In genomic region chr17:71597881-71598658, GRCm38 (mm10) we compare ENCODE assay signal across 7 mouse cellular contexts. TPM values are rescaled to one million over a fixed set of nuclear protein-coding genes. Genes with fewer than 3 reads are reported as not detected.
A peak's percentile ranks its signal among the peaks of the same experiment; 100 is the strongest.
DNase-seq lines count a peak whose midpoint lies in the region; ATAC-seq and TF ChIP-seq lines count a peak whose summit lies in the region.

No protein-coding gene starts in this region.

- H3K4me3 ChIP-seq in lung, embryonic 15.5 days = peak overlapping the region; percentile 71
- H3K4me3 ChIP-seq in cortical plate, adult 2 months (ENCODE audit: insufficient read depth, low read length) = peak overlapping the region; percentile 82
- peak overlapping the region; percentile 84 for H3K4me3 ChIP-seq in hindbrain, embryonic 10.5 days
- H3K4me3 ChIP-seq in megakaryocyte, embryonic 14.5 days (replicated peaks) = peak overlapping the region; percentile 93

- TF ChIP-seq POLR2A in cortical plate, adult 2 months (IDR thresholded peaks at IDR 0.05; ENCODE audit: extremely low read depth, insufficient read depth, low read length) = no peak

- peak overlapping the region; percentile 74 for H3K27ac ChIP-seq in lung, embryonic 15.5 days
- H3K27ac ChIP-seq in cortical plate, adult 2 months (ENCODE audit: insufficient read depth, low read length) = no peak overlapping the region
- H3K27ac ChIP-seq in hindbrain, embryonic 10.5 days = peak overlapping the region; percentile 88

- TF ChIP-seq CTCF in cortical plate, adult 2 months (IDR thresholded peaks at IDR 0.05; ENCODE audit: extremely low read depth, insufficient read depth, low read length) = no peak

- peaks cover 19% of the 10 kb centered on the region for H3K4me1 ChIP-seq in lung, embryonic 15.5 days
- H3K4me1 ChIP-seq in cortical plate, adult 2 months (ENCODE audit: control insufficient read depth, insufficient read depth, low read length) = peaks cover 6% of the 10 kb centered on the region
- H3K4me1 ChIP-seq in hindbrain, embryonic 10.5 days (replicated peaks) = peaks cover 26% of the 10 kb centered on the region
- peaks cover 38% of the 10 kb centered on the region for H3K4me1 ChIP-seq in megakaryocyte, embryonic 14.5 days

- peak overlapping the region; percentile 87 for H3K4me2 ChIP-seq in lung, embryonic 15.5 days

- ATAC-seq in lung, embryonic 15.5 days (ENCODE audit: borderline replicate concordance, extremely low read depth, low FRiP score, low TSS enrichment) = peak; percentile 75; the same call in 1 of the 2 replicates

- H3K9me3 ChIP-seq in lung, embryonic 15.5 days = no peaks in the 10 kb centered on the region
- H3K9me3 ChIP-seq in hindbrain, embryonic 10.5 days = no peaks in the 10 kb centered on the region
- H3K9me3 ChIP-seq in megakaryocyte, embryonic 14.5 days = no peaks in the 10 kb centered on the region

- no peaks in the 10 kb centered on the region for H3K27me3 ChIP-seq in lung, embryonic 15.5 days
- no peaks in the 10 kb centered on the region for H3K27me3 ChIP-seq in hindbrain, embryonic 10.5 days (ENCODE audit: insufficient read depth, poor library complexity, severe bottlenecking)
- no peaks in the 10 kb centered on the region for H3K27me3 ChIP-seq in megakaryocyte, embryonic 14.5 days (replicated peaks)

- WGBS in lung, embryonic 15.5 days = under 1% methylated on average over 48 of the region's 48 CpGs
- WGBS in hindbrain, embryonic 10.5 days = under 1% methylated on average over 48 of the region's 48 CpGs

- H3K9ac ChIP-seq in lung, embryonic 15.5 days = peak overlapping the region; percentile 68

- no peaks in the 10 kb centered on the region for H3K36me3 ChIP-seq in lung, embryonic 15.5 days
- peaks cover 2% of the 10 kb centered on the region; the same call in 1 of the 2 replicates for H3K36me3 ChIP-seq in hindbrain, embryonic 10.5 days
- peaks cover 8% of the 10 kb centered on the region for H3K36me3 ChIP-seq in megakaryocyte, embryonic 14.5 days (replicated peaks; ENCODE audit: low read length)

- no peak for DNase-seq in lung, adult 18-20 months
- DNase-seq in hindbrain, embryonic 10.5 days (ENCODE audit: low spot score) = no peak
- no peak for DNase-seq in retina, postnatal 1 day
- DNase-seq in gastrocnemius, postnatal 4 days (ENCODE audit: low spot score in 2 of 2) = no peak

RNA-seq across cellular contexts. Expression of gene Wdr43, which starts 17.6 kb away (rescaled TPM):
- 66.9 and 73.0 TPM in 2 replicates for polyA plus RNA-seq in lung, embryonic 15.5 days (2015; fragmentation: Nextera tagmentation; extraction: Ambion mirVana)
- polyA plus RNA-seq in cortical plate, adult 2 months (2012; rRNA removed) = 18.6 and 23.3 TPM in 2 replicates
- 59.9 and 94.3 TPM in 2 replicates for polyA plus RNA-seq in hindbrain, embryonic 10.5 days (2016; fragmentation: Nextera tagmentation; extraction: Ambion mirVana)
- polyA plus RNA-seq in megakaryocyte, embryonic 14.5 days (2012; ENCODE audit: insufficient read depth, low replicate concordance) = 2.2 and 15.4 TPM in 2 replicates
- total RNA-seq in gastrocnemius, postnatal 4 days (2021) = 10 to 100 TPM; 34.9 to 39.8 TPM

RNA-seq across cellular contexts. Expression of gene Spdya, which starts 46.2 kb away (rescaled TPM):
- 0.84 and 1.5 TPM in 2 replicates for polyA plus RNA-seq in lung, embryonic 15.5 days (2015; fragmentation: Nextera tagmentation; extraction: Ambion mirVana)
- 1.7 and 2.0 TPM in 2 replicates for polyA plus RNA-seq in cortical plate, adult 2 months (2012; rRNA removed)
- polyA plus RNA-seq in hindbrain, embryonic 10.5 days (2016; fragmentation: Nextera tagmentation; extraction: Ambion mirVana) = 0.92 and 1.3 TPM in 2 replicates
- polyA plus RNA-seq in megakaryocyte, embryonic 14.5 days (2012; ENCODE audit: insufficient read depth, low replicate concordance) = not detected in 2 replicates
- total RNA-seq in gastrocnemius, postnatal 4 days (2021) = under 1 TPM; 0.73 to 0.83 TPM
